Mouse (Mus musculus) cerebellum, postnatal 14 days (tissue): ENCODE data around the gene 9130213A22Rik.

ENCODE experiments used
- DNase-seq, 2 experiments: peaks; one replicate each; pipeline ENCODE4 v3.0.0; 2021; ENCODE audit warnings: mixed read lengths in 2 of 2

Gene 9130213A22Rik

DNA sequence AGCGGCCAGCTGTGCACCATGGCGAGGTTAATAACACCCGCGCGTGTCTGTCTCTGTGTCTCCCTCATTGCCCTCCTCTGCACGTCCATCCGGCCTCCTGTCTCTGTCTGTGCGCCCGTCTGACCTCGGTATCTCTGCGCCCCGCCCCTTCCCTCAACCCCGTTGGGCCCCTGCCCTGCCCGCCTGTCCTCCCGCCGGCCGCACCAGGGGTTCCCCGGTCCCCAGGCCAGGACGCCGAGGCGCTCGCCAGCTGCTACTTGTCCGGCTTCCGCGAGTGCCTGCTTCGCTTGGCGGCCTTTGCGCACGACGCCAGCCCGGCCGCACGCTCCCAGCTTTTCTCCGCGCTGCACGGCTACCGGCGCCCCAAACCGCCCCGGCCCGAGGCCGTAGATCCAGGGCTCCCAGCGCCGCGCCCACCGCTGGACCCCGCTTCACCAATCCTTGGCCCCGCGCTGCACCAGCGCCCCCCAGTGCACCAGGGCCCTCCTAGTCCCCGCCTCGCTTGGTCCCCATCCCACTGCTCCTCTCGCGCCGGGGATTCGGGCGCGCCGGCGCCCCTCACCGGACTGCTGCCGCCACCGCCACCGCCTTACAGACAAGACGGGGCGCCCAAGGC lies at the start of gene 9130213A22Rik:
Gene 9130213A22Rik, minus strand, starts transcription at position 254 of the 616 bp plus-strand sequence.
- peak; percentile 89 for DNase-seq

GRCm38 (mm10) chr11:69171626-69172025 lies 49.2 kb upstream of the 9130213A22Rik start:
- DNase-seq, result peak; percentile 78 to 84

DNA sequence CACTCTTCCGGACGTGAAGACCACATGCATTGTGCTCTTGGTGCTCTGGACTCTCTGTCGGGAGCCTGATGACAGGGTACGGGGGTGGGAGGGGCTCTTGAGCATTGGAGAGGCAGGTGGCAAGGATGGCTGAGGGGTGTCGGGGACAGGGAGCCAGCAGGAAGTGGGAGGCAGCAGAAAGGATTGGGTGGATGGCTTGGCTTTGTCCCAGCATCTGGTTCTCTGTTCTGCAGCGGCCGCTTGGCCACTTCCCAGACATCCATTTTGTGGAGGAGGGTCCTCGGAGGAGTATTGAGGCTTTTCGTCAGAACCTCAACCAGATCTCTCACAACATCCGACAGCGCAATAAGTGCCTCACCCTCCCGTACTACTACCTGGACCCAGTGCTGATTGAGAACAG lies 46.9 kb upstream of the 9130213A22Rik start:
- peak in 1 of 2 experiments; percentile 41 for DNase-seq

- DNase-seq, result no peak
These were observed 34.4 kb upstream of the 9130213A22Rik start, which contains the start of gene Alox12b for GRCm38 (mm10) chr11:69156800-69157199. Alox12b (plus strand) TSS chr11:69156989.

- no peak for DNase-seq
These were observed 33.0 kb upstream of the 9130213A22Rik start for GRCm38 (mm10) chr11:69155351-69155750.

GRCm38 (mm10) chr11:69153831-69154230 lies 31.4 kb upstream of the 9130213A22Rik start:
- DNase-seq, result no peak

DNA sequence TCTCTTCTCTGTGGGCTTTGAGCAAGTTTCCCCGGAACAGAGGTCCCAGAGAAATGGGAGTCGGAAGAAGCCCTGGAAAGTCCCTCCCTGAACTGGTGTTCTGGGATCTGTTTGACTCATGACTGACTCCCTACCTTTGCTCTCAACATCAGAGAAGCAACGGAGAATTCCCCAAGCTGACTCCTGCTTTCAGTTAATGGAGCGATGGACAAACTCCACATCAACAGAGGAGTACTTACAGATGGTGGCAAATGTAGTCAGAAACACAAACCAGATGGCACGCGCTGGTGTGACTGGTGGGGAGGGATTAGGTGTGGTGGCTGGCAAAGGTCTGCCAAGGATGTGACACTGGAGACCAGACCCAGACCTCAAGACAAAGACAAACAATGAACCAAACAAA lies 28.6 kb upstream of the 9130213A22Rik start:
- DNase-seq, result no peak

- DNase-seq, result peak; percentile 89 to 94
These were observed 28.1 kb upstream of the 9130213A22Rik start for GRCm38 (mm10) chr11:69150444-69150843.

GRCm38 (mm10) chr11:69149728-69150127 lies 27.3 kb upstream of the 9130213A22Rik start:
- peak; percentile 60 to 75 for DNase-seq

DNA sequence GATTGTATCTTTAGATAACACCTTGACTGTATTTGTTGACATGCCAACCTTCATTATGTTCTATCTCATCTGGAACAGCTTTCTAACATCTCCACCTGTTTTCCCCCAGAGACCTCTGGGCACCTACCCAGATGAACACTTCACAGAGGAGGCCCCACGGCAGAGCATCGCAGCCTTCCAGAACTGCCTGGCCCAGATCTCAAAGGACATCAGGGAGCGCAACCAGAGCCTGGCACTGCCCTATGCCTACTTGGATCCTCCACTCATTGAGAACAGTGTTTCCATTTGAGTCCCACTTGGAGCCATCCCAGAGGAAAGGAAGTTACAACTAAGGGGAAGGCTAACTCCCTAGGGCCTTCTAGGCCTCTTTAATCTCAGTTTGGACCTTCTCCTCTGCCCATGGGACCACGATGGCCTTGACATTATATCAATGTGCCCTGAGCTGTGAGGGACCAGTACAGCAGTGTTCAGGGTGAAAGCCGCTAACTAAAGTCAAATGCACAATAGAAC lies 26.1 kb upstream of the 9130213A22Rik start:
- peak; percentile 56 to 68 for DNase-seq

- DNase-seq, result peak; percentile 62 to 67
These were observed 25.2 kb upstream of the 9130213A22Rik start for GRCm38 (mm10) chr11:69147546-69147945.

GRCm38 (mm10) chr11:69135361-69135760 lies 13.0 kb upstream of the 9130213A22Rik start:
- DNase-seq, result no peak

GRCm38 (mm10) chr11:69134622-69134968 lies 12.2 kb upstream of the 9130213A22Rik start:
- DNase-seq, result no peak

GRCm38 (mm10) chr11:69133923-69134621 lies 11.7 kb upstream of the 9130213A22Rik start:
- DNase-seq, result peak; percentile 64 to 75

- no peak for DNase-seq
These were observed 11.2 kb upstream of the 9130213A22Rik start for GRCm38 (mm10) chr11:69133566-69133922.

DNA sequence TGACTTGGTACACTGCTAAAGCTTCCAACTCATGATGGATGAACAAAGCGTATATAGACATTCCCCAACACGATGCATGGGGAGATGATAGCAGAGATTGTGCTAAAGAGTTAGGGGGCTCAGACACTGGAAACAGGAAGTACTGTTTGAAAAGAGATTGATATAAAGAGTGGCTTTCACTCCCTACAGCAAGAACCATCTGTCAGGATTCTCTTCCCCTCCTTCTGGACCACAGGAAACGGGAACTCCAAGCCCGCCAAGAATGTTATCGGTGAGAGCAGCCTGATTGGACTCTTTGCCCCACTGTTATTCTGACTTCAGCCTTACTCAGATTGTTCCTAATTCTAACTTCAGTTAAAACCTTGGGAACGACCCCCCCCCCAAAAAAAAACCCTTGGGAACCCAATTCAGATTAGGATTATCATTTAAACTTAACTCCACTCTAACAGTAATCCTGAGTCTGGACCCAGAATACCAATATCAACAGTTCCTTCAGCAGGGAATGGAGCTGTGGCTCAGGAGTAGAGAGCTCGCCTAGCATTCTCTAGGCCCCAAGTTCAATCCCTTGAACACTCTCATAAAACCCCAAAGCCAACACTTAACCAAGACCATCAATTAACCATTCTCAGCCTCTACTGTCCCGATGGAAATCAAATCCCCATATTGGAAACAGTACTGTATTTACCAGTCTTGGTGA lies 6.2 kb upstream of the 9130213A22Rik start:
- DNase-seq, result no peak

GRCm38 (mm10) chr11:69126706-69127095 lies 4.3 kb upstream of the 9130213A22Rik start:
- no peak for DNase-seq

GRCm38 (mm10) chr11:69125919-69126705 lies 3.7 kb upstream of the 9130213A22Rik start:
- DNase-seq, result peak; percentile 61

DNA sequence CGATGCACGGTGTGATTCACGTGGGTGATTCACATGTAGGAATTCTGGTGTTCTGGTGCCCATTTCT lies 3.3 kb upstream of the 9130213A22Rik start, which contains the start of gene Aloxe3:
Gene Aloxe3, plus strand, starts transcription at position 45 of the 67 bp plus-strand sequence.
- no peak for DNase-seq

GRCm38 (mm10) chr11:69125041-69125851 lies 2.9 kb upstream of the 9130213A22Rik start:
- DNase-seq, result peak; percentile 89 to 90

GRCm38 (mm10) chr11:69124498-69124847 lies 2.1 kb upstream of the 9130213A22Rik start:
- DNase-seq, result peak; percentile 82 to 85

- peak; percentile 95 for DNase-seq
These were observed 1.5 kb upstream of the 9130213A22Rik start for GRCm38 (mm10) chr11:69123693-69124497.
